Mouse (Mus musculus) embryonic fibroblast, embryonic 13.5 days (primary cell): ENCODE results near the gene 3110082I17Rik.

Source experiments
- CTCF ChIP-seq: IDR thresholded peaks from 2 replicates; pipeline ENCODE4 v1.5.1; 2011; ENCODE audit warnings: mild to moderate bottlenecking, control low read depth, low read length, moderate library complexity, borderline replicate concordance; ENCODE audit not compliant: insufficient read depth
- POLR2A ChIP-seq: IDR thresholded peaks from 2 replicates; pipeline ENCODE4 v1.6.1; 2011; ENCODE audit warnings: low read depth, mild to moderate bottlenecking, control low read depth, low read length, moderate library complexity

- TF ChIP-seq CTCF, result no peak
- no peak for TF ChIP-seq POLR2A
Measured at GRCm38 (mm10) chr5:139466801-139467200, 6.5 kb upstream of the 3110082I17Rik start.
